ENCODE assay signal across 23 mouse cellular contexts in the genomic region with DNA sequence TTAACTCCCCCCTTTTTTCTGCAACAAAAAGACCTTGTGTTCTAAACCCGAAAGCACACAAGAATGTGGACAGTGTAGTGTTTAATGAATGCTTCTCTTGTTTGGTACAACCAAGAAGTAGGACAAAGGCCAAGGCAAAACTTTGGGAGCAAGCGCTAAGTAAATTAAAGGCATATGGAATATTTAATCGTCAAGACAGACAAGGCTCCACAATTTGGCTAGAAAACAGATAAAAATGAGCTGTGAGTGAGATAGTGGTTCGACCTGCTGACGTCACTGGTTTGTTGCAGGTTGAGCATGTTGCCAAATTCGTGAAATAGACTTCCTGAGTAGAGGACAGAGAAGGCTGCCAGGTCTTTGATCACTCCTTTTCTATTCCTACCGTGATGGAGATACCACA. TPM values are rescaled to one million over a fixed set of nuclear protein-coding genes. Genes with fewer than 3 reads are reported as not detected.
DNase-seq lines count a peak whose midpoint lies in the region; ATAC-seq and TF ChIP-seq lines count a peak whose summit lies in the region.
"Had no signal": no experiment of that assay in that cellular context is flagged by ENCODE, and none has a peak within 500 bp of the region (broad histone marks: within the 10 kb centered on the region; RNA-seq: fewer than 3 reads in every experiment).

No protein-coding gene starts in this region.

- H3K4me1 ChIP-seq in kidney, postnatal 0 days (replicated peaks; ENCODE audit: insufficient read depth, low read length): no peaks in the 10 kb centered on the region
- H3K4me1 ChIP-seq in lung, postnatal 0 days (ENCODE audit: insufficient read depth, low read depth, low read length): no peaks in the 10 kb centered on the region; the same call in 1 of the 2 replicates
- peaks cover 4% of the 10 kb centered on the region; the same call in 1 of the 2 replicates for H3K4me1 ChIP-seq in cortical plate, adult 2 months (ENCODE audit: control insufficient read depth, insufficient read depth, low read length)
- H3K4me1 ChIP-seq in forebrain, embryonic 14.5 days (ENCODE audit: control insufficient read depth, insufficient read depth, low read length): no peaks in the 10 kb centered on the region
- H3K4me1 ChIP-seq in neural tube, embryonic 15.5 days: no peaks in the 10 kb centered on the region
- H3K4me1 ChIP-seq: forebrain, embryonic 13.5 days; heart, embryonic 13.5 days; hindbrain, embryonic 15.5 days; limb, embryonic 10.5 days; midbrain, embryonic 10.5 days had no signal

- H3K27me3 ChIP-seq in kidney, postnatal 0 days (ENCODE audit: insufficient read depth, low read length): no peaks in the 10 kb centered on the region
- no peaks in the 10 kb centered on the region for H3K27me3 ChIP-seq in lung, postnatal 0 days (replicated peaks; ENCODE audit: insufficient read depth, low read length)
- H3K27me3 ChIP-seq in forebrain, embryonic 14.5 days (replicated peaks; ENCODE audit: control insufficient read depth, insufficient read depth, low read length): no peaks in the 10 kb centered on the region
- H3K27me3 ChIP-seq in neural tube, embryonic 15.5 days (replicated peaks): no peaks in the 10 kb centered on the region
- H3K27me3 ChIP-seq: forebrain, embryonic 13.5 days; heart, embryonic 13.5 days; hindbrain, embryonic 15.5 days had no signal

- no peak overlapping the region for H3K27ac ChIP-seq in kidney, postnatal 0 days
- no peak overlapping the region for H3K27ac ChIP-seq in lung, postnatal 0 days (ENCODE audit: low read length)
- peak overlapping the region; percentile 22; the same call in 1 of the 2 replicates for H3K27ac ChIP-seq in cortical plate, adult 2 months (ENCODE audit: insufficient read depth, low read length)
- no peak overlapping the region for H3K27ac ChIP-seq in forebrain, embryonic 14.5 days (ENCODE audit: low read depth, low read length)
- no peak overlapping the region for H3K27ac ChIP-seq in neural tube, embryonic 15.5 days (replicated peaks)
- H3K27ac ChIP-seq: forebrain, embryonic 13.5 days; hindbrain, embryonic 15.5 days; limb, embryonic 10.5 days; midbrain, embryonic 10.5 days; stomach, postnatal 0 days had no signal

- H3K9me3 ChIP-seq in kidney, postnatal 0 days (replicated peaks; ENCODE audit: low read length): no peaks in the 10 kb centered on the region
- H3K9me3 ChIP-seq in lung, postnatal 0 days (ENCODE audit: low read length): no peaks in the 10 kb centered on the region
- no peaks in the 10 kb centered on the region for H3K9me3 ChIP-seq in forebrain, embryonic 14.5 days (replicated peaks; ENCODE audit: control insufficient read depth, low read length)
- no peaks in the 10 kb centered on the region for H3K9me3 ChIP-seq in neural tube, embryonic 15.5 days (replicated peaks)
- H3K9me3 ChIP-seq: forebrain, embryonic 13.5 days; heart, embryonic 13.5 days; hindbrain, embryonic 15.5 days; limb, embryonic 10.5 days; midbrain, embryonic 10.5 days had no signal

- TF ChIP-seq CTCF in kidney, postnatal 0 days (IDR thresholded peaks at IDR 0.05; ENCODE audit: low read depth): no peak
- no peak for TF ChIP-seq CTCF in lung, postnatal 0 days (IDR thresholded peaks at IDR 0.05)
- TF ChIP-seq CTCF in cortical plate, adult 2 months (IDR thresholded peaks at IDR 0.05; ENCODE audit: extremely low read depth, insufficient read depth, low read length): no peak

- no peak; the same call in 1 of the 2 replicates for TF ChIP-seq EP300 in lung, postnatal 0 days (IDR thresholded peaks at IDR 0.05)

- H3K4me3 ChIP-seq in kidney, postnatal 0 days (replicated peaks; ENCODE audit: low read depth, low read length): no peak overlapping the region
- H3K4me3 ChIP-seq in lung, postnatal 0 days (ENCODE audit: low read depth, low read length): no peak overlapping the region
- no peak overlapping the region for H3K4me3 ChIP-seq in cortical plate, adult 2 months (ENCODE audit: insufficient read depth, low read length)
- H3K4me3 ChIP-seq in forebrain, embryonic 14.5 days (ENCODE audit: low read depth, low read length): no peak overlapping the region
- H3K4me3 ChIP-seq in neural tube, embryonic 15.5 days (replicated peaks): no peak overlapping the region
- H3K4me3 ChIP-seq: forebrain, embryonic 13.5 days; heart, embryonic 13.5 days; hindbrain, embryonic 15.5 days; limb, embryonic 10.5 days; midbrain, embryonic 10.5 days had no signal

- DNase-seq in kidney, postnatal 0 days (ENCODE audit: low spot score): peak; percentile 1
- DNase-seq in kidney, postnatal 36 days: no peak
- peak; percentile 62 for DNase-seq in lung, postnatal 0 days (ENCODE audit: low spot score)
- DNase-seq in lung, adult 18-20 months: no peak
- DNase-seq in forebrain, embryonic 14.5 days (ENCODE audit: low spot score): no peak
- DNase-seq: adrenal gland, postnatal 14 days; cerebellum, adult 18-20 months; cerebellum, postnatal 25 days; gastrocnemius, postnatal 36 days; heart, postnatal 36 days; lung, postnatal 36 days; right cerebral cortex, postnatal 4 days had no signal

- WGBS in kidney, postnatal 0 days: 73% methylated on average over 7 of the region's 7 CpGs
- 34% methylated on average over 7 of the region's 7 CpGs for WGBS in lung, postnatal 0 days
- 59% methylated on average over 7 of the region's 7 CpGs for WGBS in forebrain, embryonic 14.5 days
- 80% methylated on average over 7 of the region's 7 CpGs for WGBS in neural tube, embryonic 15.5 days

- H3K36me3 ChIP-seq in kidney, postnatal 0 days (ENCODE audit: insufficient read depth, low read length): no peaks in the 10 kb centered on the region
- no peaks in the 10 kb centered on the region for H3K36me3 ChIP-seq in lung, postnatal 0 days (ENCODE audit: insufficient read depth, low read length)
- H3K36me3 ChIP-seq in forebrain, embryonic 14.5 days (ENCODE audit: control insufficient read depth, insufficient read depth, low read length): 0 out of 2 replicates have a peak, but pooled peaks cover 2% of the 10 kb centered on the region
- H3K36me3 ChIP-seq in neural tube, embryonic 15.5 days: peaks cover 4% of the 10 kb centered on the region; the same call in 1 of the 2 replicates
- H3K36me3 ChIP-seq: hindbrain, embryonic 15.5 days; limb, embryonic 10.5 days; midbrain, embryonic 10.5 days had no signal

- no peak overlapping the region for H3K9ac ChIP-seq in kidney, postnatal 0 days (ENCODE audit: low read depth, low read length)
- no peak overlapping the region for H3K9ac ChIP-seq in lung, postnatal 0 days (replicated peaks; ENCODE audit: low read depth)
- no peak overlapping the region for H3K9ac ChIP-seq in forebrain, embryonic 14.5 days (ENCODE audit: low read length)
- no peak overlapping the region for H3K9ac ChIP-seq in neural tube, embryonic 15.5 days (replicated peaks)
- H3K9ac ChIP-seq: forebrain, embryonic 13.5 days; heart, embryonic 13.5 days; hindbrain, embryonic 15.5 days had no signal

- H3K4me2 ChIP-seq in kidney, postnatal 0 days (ENCODE audit: low read length): no peak overlapping the region
- H3K4me2 ChIP-seq in lung, postnatal 0 days (replicated peaks; ENCODE audit: low read depth, low read length): no peak overlapping the region
- H3K4me2 ChIP-seq in forebrain, embryonic 14.5 days (ENCODE audit: low read length): no peak overlapping the region
- no peak overlapping the region for H3K4me2 ChIP-seq in neural tube, embryonic 15.5 days
- H3K4me2 ChIP-seq: forebrain, embryonic 13.5 days; heart, embryonic 13.5 days; hindbrain, embryonic 15.5 days; liver, embryonic 11.5 days had no signal

- TF ChIP-seq POLR2A in cortical plate, adult 2 months (IDR thresholded peaks at IDR 0.05; ENCODE audit: extremely low read depth, insufficient read depth, low read length): no peak

- no peak for ATAC-seq in kidney, postnatal 0 days (replicated peaks; ENCODE audit: low FRiP score, low read depth)
- ATAC-seq in lung, postnatal 0 days: peak; percentile 54
- ATAC-seq in forebrain, embryonic 14.5 days: no peak
- ATAC-seq in neural tube, embryonic 15.5 days (ENCODE audit: low FRiP score): no peak
- ATAC-seq: activated CD4-positive, CD25-positive, alpha-beta regulatory T cell, adult 4 months; forebrain, embryonic 13.5 days; intestine, postnatal 0 days had no signal

RNA-seq across cellular contexts. Expression of gene Fermt2, which starts 58.5 kb away (rescaled TPM):
- 216 and 226 TPM in 2 replicates for polyA plus RNA-seq in kidney, postnatal 0 days (2015; fragmentation: Nextera tagmentation; extraction: Ambion mirVana)
- polyA plus RNA-seq in lung, postnatal 0 days (2015; fragmentation: Nextera tagmentation; extraction: Ambion mirVana): 362 and 383 TPM in 2 replicates
- 102 and 108 TPM in 2 replicates for polyA plus RNA-seq in cortical plate, adult 2 months (2012; rRNA removed)
- polyA plus RNA-seq in forebrain, embryonic 14.5 days (2014; fragmentation: Nextera tagmentation; extraction: Ambion mirVana): 55.4 and 68.4 TPM in 2 replicates
- 78.7 and 103 TPM in 2 replicates for polyA plus RNA-seq in neural tube, embryonic 15.5 days (2015; fragmentation: Nextera tagmentation; extraction: Ambion mirVana)

Comparison
In these comparisons a context has a peak if more than half of its experiments do, and no peak if none do; other contexts are left out.
1. DNase-seq: peak in kidney, postnatal 0 days (single experiment) and lung, postnatal 0 days (single experiment); none in kidney, postnatal 36 days (0 of 2), lung, adult 18-20 months (0 of 2) and forebrain, embryonic 14.5 days (single experiment).